Mouse (Mus musculus): Measurements from ENCODE around the gene Odf3l1.

DNA sequence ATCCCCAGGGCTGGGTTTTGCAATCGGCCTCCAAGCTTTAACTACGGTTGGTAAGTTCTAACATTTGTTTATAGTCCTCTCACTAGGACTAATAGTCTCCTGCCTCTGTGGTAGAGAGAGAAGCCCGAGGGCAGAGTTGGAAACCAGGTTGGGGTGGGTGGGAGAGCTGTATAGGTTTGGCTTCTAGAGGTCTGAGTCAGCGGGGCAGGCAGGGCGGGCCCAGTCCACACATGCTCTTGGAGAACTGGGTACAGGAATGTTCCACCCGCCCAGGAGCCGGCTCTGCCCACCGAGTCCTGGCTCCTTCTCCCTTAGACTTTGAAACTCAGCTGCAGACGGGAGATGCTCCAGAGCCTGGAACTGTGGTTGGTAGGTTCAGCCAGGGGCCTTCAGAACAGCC lies 49.5 kb upstream of the Odf3l1 start:
- TF ChIP-seq CTCF (conservative IDR thresholded peaks at IDR 0.05; ENCODE audit: low read length) (no peak), NANOG (IDR thresholded peaks at IDR 0.05; ENCODE audit: borderline replicate concordance, low read length) (no peak), POU5F1 (IDR thresholded peaks at IDR 0.05; ENCODE audit: borderline replicate concordance, low read length) (no peak)
